Mouse (Mus musculus) embryonic facial prominence, embryonic 10.5 days (tissue): ENCODE measurements around the gene Lrrfip2. TPM values are rescaled to one million over a fixed set of nuclear protein-coding genes. Genes with fewer than 3 reads are reported as not detected.

Experiments
- DNase-seq: peaks from one replicate; pipeline ENCODE4 v3.0.0-alpha.2; 2017; ENCODE audit warnings: low spot score
- H3K27ac ChIP-seq: fragments of 300-500 bp; sonication (generic); replicated peaks from 2 replicates; pipeline ENCODE4 v1.5.1; 2016; ENCODE audit warnings: mild to moderate bottlenecking
- H3K27me3 ChIP-seq: fragments of 300-500 bp; sonication (generic); replicated peaks from 2 replicates; pipeline ENCODE4 v1.6.1; 2016; ENCODE audit warnings: low read depth, mild to moderate bottlenecking; ENCODE audit not compliant: poor library complexity, severe bottlenecking
- H3K36me3 ChIP-seq: fragments of 300-500 bp; sonication (generic); replicated peaks from 2 replicates; pipeline ENCODE4 v1.6.1; 2016; ENCODE audit warnings: mild to moderate bottlenecking, moderate library complexity
- H3K4me1 ChIP-seq: fragments of 300-500 bp; sonication (generic); 2 replicates; pipeline ENCODE4 v1.6.1; 2016
- H3K4me3 ChIP-seq: fragments of 300-500 bp; sonication (generic); 2 replicates; pipeline ENCODE4 v1.5.1; 2016; ENCODE audit warnings: mild to moderate bottlenecking, moderate library complexity
- H3K9me3 ChIP-seq: fragments of 300-500 bp; sonication (generic); 2 replicates; pipeline ENCODE4 v1.6.1; 2016; ENCODE audit warnings: mild to moderate bottlenecking
- WGBS: fragments of 180-500 bp; shearing (Covaris S2); methylation state at CpG from one replicate; pipeline ENCODE4 v1.1.7; 2016; 5-methylcytosine and 5-hydroxymethylcytosine counted together
- polyA plus RNA-seq: library from polyadenylated mRNA; unstranded; fragments of >200 nt; fragmentation: Nextera tagmentation; extraction: Ambion mirVana; gene quantifications from 2 replicates; pipeline ENCODE4 v1.2.1, GENCODE M21; 2016

Gene Lrrfip2
- polyA plus RNA-seq, result 38.6 and 39.4 TPM in 2 replicates

DNA sequence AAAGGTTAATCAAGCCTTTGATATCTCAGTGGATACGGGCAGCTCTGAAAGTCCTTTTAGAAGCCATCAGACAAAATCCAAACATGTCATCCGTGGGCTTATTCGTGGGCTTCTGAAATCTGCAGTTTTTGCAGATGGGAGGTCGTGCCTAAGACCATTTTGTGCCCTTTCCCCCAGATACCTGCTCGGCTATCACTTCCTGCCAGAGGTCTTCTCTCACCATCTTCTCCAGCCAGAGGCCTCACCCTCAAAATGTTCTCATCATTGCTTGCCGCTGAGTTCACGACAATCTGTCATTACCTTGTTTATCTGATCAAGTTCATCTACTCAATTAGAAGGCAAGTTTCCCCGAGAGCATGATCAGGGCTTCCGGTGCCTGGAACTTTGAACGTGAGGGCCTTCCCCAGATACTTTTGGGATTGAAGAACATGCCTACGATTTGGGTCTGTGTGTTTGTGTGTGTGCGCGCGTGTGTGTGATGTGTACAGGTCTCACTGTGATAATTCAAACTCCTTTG lies at the start of gene Lrrfip2:
Lrrfip2 (plus strand) TSS at position 467 of the 517 bp plus-strand sequence.
- peak within 1 kb of the TSS; percentile 99 for H3K4me3 ChIP-seq
- peak within 1 kb of the TSS; percentile 93 for H3K27ac ChIP-seq
- no peaks in the 10 kb centered on the region for H3K36me3 ChIP-seq
- 42% methylated on average over 14 of the region's 14 CpGs for WGBS
- H3K27me3 ChIP-seq, result no peaks in the 10 kb centered on the region
- H3K4me1 ChIP-seq, result peaks cover 23% of the 10 kb centered on the region
- no peaks in the 10 kb centered on the region for H3K9me3 ChIP-seq
- no peak for DNase-seq

DNA sequence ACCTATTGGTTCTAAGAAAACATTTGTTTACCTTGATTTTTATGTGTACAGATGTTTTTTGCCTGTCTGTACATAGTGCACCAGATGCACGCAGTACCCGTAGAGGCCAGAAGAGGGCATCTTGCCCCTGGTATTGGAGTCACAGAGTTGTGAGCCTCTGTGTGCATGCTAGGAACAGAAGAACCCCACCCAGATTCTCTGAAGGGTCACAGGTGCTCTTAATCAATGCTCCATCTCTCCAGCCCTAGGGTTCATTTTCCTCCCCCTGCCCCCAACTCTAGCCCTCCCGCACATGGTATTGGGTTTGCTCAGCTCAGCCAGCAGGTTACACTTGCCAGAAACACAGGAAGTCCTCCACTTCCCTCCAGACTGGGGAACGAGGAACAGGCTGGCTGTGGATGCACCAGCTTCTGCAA lies 46.8 kb upstream of the Lrrfip2 start:
- WGBS, result 30% methylated on average over 4 of the region's 4 CpGs
- Histone ChIP-seq H3K4me1 (peaks cover 19% of the 10 kb centered on the region), H3K9me3 (peaks cover 7% of the 10 kb centered on the region; the same call in 1 of the 2 replicates), H3K27me3 (no peaks in the 10 kb centered on the region), H3K27ac (no peak overlapping the region; the same call in 1 of the 2 replicates), H3K4me3 (no peak overlapping the region), H3K36me3 (no peaks in the 10 kb centered on the region)
- peak; percentile 80 for DNase-seq

- DNase-seq, result no peak
- 63% methylated on average over 7 of the region's 7 CpGs for WGBS
- Histone ChIP-seq H3K36me3 (no peaks in the 10 kb centered on the region), H3K4me3 (no peak overlapping the region), H3K27me3 (no peaks in the 10 kb centered on the region), H3K27ac (no peak overlapping the region), H3K9me3 (peaks cover 7% of the 10 kb centered on the region; the same call in 1 of the 2 replicates), H3K4me1 (peaks cover 19% of the 10 kb centered on the region)
Measured at GRCm38 (mm10) chr9:111072175-111072574, 45.2 kb upstream of the Lrrfip2 start.

DNA sequence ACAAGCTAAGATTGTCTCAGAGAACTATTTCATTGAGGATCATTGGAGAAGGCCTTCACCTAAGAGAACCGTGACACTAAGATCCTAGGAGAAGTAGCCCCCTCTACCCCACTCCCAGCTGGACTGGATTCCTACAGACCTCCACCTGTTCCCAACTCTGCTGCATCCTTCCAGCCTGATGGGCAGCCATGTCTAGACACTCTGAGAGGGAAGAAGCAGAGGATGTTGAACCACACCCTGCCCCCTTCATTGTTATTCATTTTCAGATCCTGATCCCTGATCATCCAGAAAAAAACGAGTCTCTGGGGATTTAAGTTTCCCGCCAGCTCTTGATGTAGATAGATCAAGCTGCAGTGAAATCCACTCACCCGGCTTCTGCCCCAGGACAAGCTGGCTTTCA lies 44.4 kb upstream of the Lrrfip2 start:
- no peaks in the 10 kb centered on the region for H3K27me3 ChIP-seq
- DNase-seq, result no peak
- no peak overlapping the region for H3K4me3 ChIP-seq
- 83% methylated on average over 4 of the region's 4 CpGs for WGBS
- H3K4me1 ChIP-seq, result peaks cover 19% of the 10 kb centered on the region
- H3K36me3 ChIP-seq, result no peaks in the 10 kb centered on the region
- no peak overlapping the region for H3K27ac ChIP-seq
- H3K9me3 ChIP-seq, result peaks cover 12% of the 10 kb centered on the region; the same call in 1 of the 2 replicates

- WGBS, result 63% methylated on average over 5 of the region's 5 CpGs
- DNase-seq, result no peak
- Histone ChIP-seq H3K36me3 (no peaks in the 10 kb centered on the region), H3K27ac (no peak overlapping the region), H3K4me3 (no peak overlapping the region), H3K27me3 (no peaks in the 10 kb centered on the region), H3K4me1 (peaks cover 5% of the 10 kb centered on the region), H3K9me3 (peaks cover 12% of the 10 kb centered on the region; the same call in 1 of the 2 replicates)
Measured at GRCm38 (mm10) chr9:111077745-111078144, 39.6 kb upstream of the Lrrfip2 start.

- Histone ChIP-seq H3K9me3 (peaks cover 4% of the 10 kb centered on the region; the same call in 1 of the 2 replicates), H3K4me3 (no peak overlapping the region), H3K27me3 (no peaks in the 10 kb centered on the region), H3K27ac (no peak overlapping the region), H3K36me3 (no peaks in the 10 kb centered on the region), H3K4me1 (peaks cover 5% of the 10 kb centered on the region)
- DNase-seq, result no peak
- 89% methylated on average over 8 of the region's 8 CpGs for WGBS
Measured at GRCm38 (mm10) chr9:111080801-111081200, 36.6 kb upstream of the Lrrfip2 start.

DNA sequence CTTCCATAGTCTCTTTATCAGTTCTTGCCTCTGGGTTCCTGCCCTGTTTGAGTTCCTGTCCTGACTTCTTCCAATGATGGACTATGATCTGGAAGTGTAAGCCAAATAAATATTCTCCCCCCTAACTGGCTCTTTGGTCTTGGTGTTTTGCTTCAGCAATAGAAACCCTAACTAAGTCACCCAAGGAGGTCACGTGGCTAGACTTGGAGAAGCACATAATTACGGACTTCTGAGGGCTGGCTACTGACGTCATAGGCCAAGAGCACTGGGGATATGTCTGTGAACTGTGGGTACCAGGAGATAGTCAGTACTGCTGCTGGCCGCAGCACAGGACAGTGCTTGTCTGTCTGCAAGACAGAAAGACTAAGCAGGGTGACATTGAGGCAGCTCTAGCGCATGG lies 35.6 kb upstream of the Lrrfip2 start:
- Histone ChIP-seq H3K36me3 (no peaks in the 10 kb centered on the region), H3K4me1 (peaks cover 5% of the 10 kb centered on the region), H3K27me3 (no peaks in the 10 kb centered on the region), H3K9me3 (peaks cover 4% of the 10 kb centered on the region; the same call in 1 of the 2 replicates), H3K4me3 (no peak overlapping the region), H3K27ac (no peak overlapping the region)
- 84% methylated on average over 5 of the region's 5 CpGs for WGBS
- DNase-seq, result no peak

GRCm38 (mm10) chr9:111085329-111085728 lies 32.1 kb upstream of the Lrrfip2 start:
- Histone ChIP-seq H3K4me1 (peaks cover 25% of the 10 kb centered on the region), H3K36me3 (no peaks in the 10 kb centered on the region), H3K9me3 (no peaks in the 10 kb centered on the region), H3K27ac (no peak overlapping the region), H3K27me3 (no peaks in the 10 kb centered on the region; the same call in 1 of the 2 replicates), H3K4me3 (no peak overlapping the region)
- WGBS, result 57% methylated on average over 4 of the region's 4 CpGs
- no peak for DNase-seq

- Histone ChIP-seq H3K27ac (no peak overlapping the region), H3K4me3 (no peak overlapping the region), H3K4me1 (peaks cover 25% of the 10 kb centered on the region), H3K9me3 (no peaks in the 10 kb centered on the region), H3K36me3 (no peaks in the 10 kb centered on the region), H3K27me3 (no peaks in the 10 kb centered on the region; the same call in 1 of the 2 replicates)
- 77% methylated on average over 6 of the region's 6 CpGs for WGBS
- DNase-seq, result no peak
Measured at GRCm38 (mm10) chr9:111086137-111086536, 31.3 kb upstream of the Lrrfip2 start.

- Histone ChIP-seq H3K27ac (no peak overlapping the region), H3K9me3 (no peaks in the 10 kb centered on the region), H3K4me1 (peaks cover 22% of the 10 kb centered on the region), H3K36me3 (no peaks in the 10 kb centered on the region), H3K4me3 (no peak overlapping the region), H3K27me3 (no peaks in the 10 kb centered on the region; the same call in 1 of the 2 replicates)
- WGBS, result 29% methylated on average over 3 of the region's 3 CpGs
- no peak for DNase-seq
Measured at GRCm38 (mm10) chr9:111086995-111087606, 30.3 kb upstream of the Lrrfip2 start.

DNA sequence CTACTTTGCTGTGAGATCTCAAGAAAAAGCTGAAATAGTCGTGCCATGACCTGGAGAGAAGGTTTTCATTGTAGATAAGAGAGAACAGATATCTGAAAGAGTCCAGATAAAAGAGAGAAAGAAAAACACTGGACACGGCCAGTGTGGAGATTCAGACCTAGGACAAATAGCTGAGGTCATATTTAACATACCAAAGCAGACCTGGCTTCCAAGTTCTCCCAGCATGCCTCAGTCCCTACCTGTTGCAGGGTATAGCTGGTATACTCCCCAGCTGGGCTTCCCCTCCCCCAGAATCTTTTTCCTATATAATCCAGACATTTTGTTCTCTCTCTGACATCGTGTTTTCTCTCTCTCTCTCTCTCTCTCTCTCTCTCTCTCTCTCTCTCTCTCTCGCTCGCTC lies 29.4 kb upstream of the Lrrfip2 start:
- Histone ChIP-seq H3K9me3 (no peaks in the 10 kb centered on the region), H3K4me3 (no peak overlapping the region), H3K36me3 (no peaks in the 10 kb centered on the region), H3K27me3 (no peaks in the 10 kb centered on the region; the same call in 1 of the 2 replicates), H3K4me1 (peaks cover 20% of the 10 kb centered on the region), H3K27ac (no peak overlapping the region)
- 18% methylated on average over 5 of the region's 5 CpGs for WGBS
- no peak for DNase-seq

- H3K27me3 ChIP-seq, result no peaks in the 10 kb centered on the region; the same call in 1 of the 2 replicates
- no peaks in the 10 kb centered on the region for H3K9me3 ChIP-seq
- peaks cover 20% of the 10 kb centered on the region for H3K4me1 ChIP-seq
- 39% methylated on average over 7 of the region's 7 CpGs for WGBS
- DNase-seq, result no peak
- no peak overlapping the region for H3K4me3 ChIP-seq
- no peaks in the 10 kb centered on the region for H3K36me3 ChIP-seq
- no peak overlapping the region for H3K27ac ChIP-seq
Measured at GRCm38 (mm10) chr9:111088886-111089285, 28.5 kb upstream of the Lrrfip2 start.

DNA sequence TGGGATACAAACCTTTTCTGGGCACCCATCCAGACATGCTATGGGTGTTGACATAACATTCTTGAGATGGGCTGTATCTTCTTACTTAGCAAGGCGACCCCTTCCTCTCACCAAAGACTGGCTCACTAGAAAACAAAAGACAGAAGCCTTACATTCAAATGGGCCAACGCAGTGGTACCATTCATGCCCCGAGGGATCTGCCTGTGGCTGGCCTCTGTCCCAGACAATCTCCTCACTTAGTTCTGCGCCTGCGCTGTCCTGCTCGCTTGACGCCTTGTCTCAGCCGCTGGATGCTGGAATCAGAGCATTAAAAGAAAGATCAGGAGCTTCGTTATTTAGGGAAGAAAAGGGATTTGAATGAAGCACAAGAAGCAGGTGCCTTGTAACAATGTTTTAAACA lies 24.7 kb upstream of the Lrrfip2 start:
- H3K36me3 ChIP-seq, result no peaks in the 10 kb centered on the region
- DNase-seq, result no peak
- H3K27me3 ChIP-seq, result no peaks in the 10 kb centered on the region; the same call in 1 of the 2 replicates
- WGBS, result 59% methylated on average over 9 of the region's 9 CpGs
- peaks cover 41% of the 10 kb centered on the region for H3K4me1 ChIP-seq
- H3K4me3 ChIP-seq, result no peak overlapping the region
- no peaks in the 10 kb centered on the region for H3K9me3 ChIP-seq
- no peak overlapping the region for H3K27ac ChIP-seq
